Comparison of ENCODE assay signal across 1 mouse cellular context in the genomic region with DNA sequence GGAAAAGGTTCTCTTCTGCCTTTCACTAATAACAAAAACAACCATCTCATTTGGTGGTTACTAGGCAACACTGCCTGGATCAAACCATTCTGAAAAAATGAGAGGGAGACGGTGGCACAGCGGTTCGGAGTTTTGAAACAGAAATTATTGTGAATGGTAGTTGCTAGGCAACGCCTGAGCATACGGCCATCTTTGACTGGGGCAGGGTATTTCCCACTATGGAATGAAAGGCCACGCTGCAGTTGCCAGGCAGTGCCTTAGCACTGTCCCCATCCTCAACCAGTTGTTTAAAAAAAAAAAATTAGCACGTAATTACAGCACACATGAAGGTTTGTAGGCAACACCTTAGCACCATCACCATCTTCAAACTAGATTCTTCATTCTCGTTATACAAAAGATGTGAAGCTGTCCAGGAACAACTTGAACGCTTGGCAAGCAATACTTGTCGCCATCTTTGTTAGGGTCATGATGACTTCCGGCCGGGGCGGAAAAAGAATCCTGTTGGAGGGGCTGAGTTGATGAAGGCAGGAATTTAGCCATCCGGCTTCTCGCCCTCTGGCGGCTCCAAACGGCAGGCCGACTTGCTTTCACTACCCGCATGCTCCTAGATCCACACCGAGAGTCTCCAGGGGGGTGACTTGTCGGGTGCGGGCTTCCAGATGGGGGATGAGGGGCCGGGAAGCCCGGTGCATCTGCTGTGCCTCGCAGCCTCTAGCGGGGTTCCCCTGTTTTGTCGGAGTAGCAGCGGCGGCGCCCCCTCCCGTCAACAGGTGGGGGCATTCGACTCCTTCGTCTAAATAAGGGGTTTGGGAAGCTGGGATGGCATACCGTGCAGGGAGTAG.
TF ChIP-seq lines count a peak whose summit lies in the region.

A gene (plus strand): TSS at position 487 of the 842 bp plus-strand sequence.

TF ChIP-seq in C2C12, 6 proteins besides CTCF, POLR2A, EP300 and RAD21 (continued from another document):
- TF ChIP-seq MYOG (IDR thresholded peaks at IDR 0.05; ENCODE audit: control insufficient read depth, extremely low read depth, insufficient read length) = no peak
TF ChIP-seq in C2C12: peak in this region for 0.
